Mouse (Mus musculus) spleen, postnatal 10 days (tissue): ENCODE results near the gene Muc15.

Source experiments
- DNase-seq, 2 experiments: peaks; one replicate each; pipeline ENCODE4 v3.0.0; 2021 to 2022; ENCODE audit warnings: low spot score in 2 of 2

The Muc15 gene

DNA sequence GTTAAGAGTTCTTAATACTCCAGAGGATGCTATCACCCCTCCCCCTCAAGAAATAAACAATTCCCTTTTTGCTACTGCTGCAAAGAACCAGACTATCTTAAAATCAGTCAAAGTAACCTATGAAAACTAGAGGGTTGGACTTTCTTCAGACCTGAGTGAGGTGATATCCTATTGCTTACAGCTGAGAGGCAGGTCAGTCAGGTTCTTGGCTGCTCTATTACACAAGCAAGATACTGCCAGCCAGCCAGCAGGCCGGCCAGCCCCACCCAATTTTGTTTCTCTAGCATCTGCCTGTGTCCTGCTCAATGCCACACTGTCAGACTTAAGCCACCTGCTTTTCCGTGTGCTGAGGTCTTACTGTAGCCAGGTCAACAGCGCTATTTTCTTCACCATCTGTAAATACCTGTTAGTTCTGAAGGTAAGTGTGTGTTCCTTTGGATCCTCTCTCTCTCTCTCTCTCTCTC lies at the start of gene Muc15:
Gene Muc15 (plus strand): TSS at position 51 of the 464 bp plus-strand sequence.
- no peak for DNase-seq

DNA sequence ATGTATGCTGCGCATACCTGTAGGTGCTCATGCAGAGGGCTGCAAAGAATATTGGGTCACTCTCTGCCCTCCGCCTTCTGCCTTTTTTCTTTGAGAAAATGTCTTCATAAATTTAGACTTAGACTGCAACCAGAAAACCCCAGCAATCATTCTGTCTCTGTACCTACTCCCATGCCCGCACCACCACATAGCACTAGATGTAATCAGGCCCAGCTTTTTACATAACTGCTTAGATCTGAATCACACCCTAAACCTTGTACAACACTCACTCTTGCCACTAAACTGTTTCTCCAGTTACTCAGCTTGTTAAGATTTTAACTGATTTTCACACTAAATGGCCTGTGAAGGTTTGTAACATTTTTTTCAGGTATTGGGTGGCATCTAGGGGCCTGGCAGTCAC lies 11.7 kb upstream of the Muc15 start:
- no peak for DNase-seq

- DNase-seq, result no peak
Observed at GRCm38 (mm10) chr2:110710055-110710720, 11.0 kb upstream of the Muc15 start.

DNA sequence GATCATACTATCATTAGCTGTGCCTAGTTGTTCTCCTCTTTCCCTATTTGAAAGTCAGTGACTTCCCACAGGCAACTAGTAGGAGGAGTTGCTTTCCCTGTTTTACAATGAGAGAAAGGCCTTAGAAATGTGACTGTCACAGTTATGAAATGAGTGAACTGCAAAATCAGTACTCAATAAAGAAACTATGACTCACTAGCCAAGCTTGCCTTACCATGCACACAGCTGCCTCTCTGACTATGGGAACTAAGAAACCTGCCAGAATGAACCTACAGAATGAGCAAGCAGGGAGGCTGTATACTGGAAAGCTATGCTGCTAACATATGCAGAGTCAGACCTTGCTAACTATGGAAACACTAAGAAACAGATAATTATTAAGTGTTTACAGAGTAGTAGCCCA lies 2.1 kb upstream of the Muc15 start:
- DNase-seq, result no peak

DNA sequence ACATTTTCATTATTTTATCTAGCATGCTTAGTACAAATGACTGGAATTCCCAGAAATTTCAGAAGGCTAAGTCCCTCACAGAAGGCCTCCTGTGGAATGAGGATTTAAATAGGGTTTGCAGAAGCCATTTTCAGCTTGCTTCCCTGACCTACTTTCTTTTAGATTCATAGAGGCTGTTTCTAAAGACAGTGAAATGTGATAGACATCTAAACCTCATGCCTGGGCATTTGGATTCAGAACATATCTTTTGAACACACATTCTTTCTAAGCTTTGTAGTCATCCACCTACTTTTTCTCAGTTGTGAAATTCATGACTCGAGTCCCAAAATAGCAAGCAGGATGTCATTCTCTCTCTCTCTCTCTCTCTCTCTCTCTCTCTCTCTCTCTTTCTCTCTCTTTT lies 1.1 kb downstream of the Muc15 start:
- no peak for DNase-seq

- no peak for DNase-seq
Observed at GRCm38 (mm10) chr2:110726106-110726505, 5.0 kb downstream of the Muc15 start.

- no peak for DNase-seq
Observed at GRCm38 (mm10) chr2:110737236-110737635, 16.1 kb downstream of the Muc15 start.

DNA sequence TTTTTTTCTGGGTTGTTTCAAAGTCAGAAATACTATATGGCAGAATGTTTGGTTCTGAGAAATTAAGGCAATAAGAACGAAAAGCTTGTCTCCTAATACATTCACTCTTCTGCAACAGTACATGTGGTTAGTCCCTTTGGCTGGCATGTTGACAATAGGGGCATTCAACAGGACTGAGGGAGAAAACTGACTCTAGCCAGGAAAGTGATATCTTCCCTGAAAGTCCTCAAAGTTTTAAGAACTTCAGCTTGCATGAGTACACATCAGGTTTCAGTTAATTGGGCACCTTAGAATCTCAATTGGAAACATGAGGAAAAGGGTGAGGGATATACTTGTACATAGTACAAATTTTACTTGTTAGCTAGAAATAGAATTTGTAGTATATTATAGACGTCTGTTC lies 16.8 kb downstream of the Muc15 start:
- DNase-seq, result no peak

DNA sequence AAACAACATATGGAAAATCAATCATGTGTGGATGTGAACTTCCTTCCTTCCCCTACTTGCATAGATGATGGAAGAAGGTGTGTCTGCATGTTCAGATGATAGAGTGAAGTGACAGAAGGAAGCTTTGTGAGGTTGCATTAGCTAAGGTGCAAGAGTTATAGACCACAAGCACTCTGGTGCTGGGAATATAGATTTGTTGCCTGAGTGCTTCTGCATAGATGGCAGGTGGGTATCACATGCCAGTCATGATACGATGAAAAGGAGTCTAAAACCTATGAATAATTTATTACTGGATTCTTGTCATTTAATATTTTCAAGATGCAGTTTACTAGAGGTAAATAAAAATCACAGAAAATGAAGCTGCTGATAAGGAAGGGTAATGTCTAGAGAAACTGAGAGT lies 18.6 kb downstream of the Muc15 start:
- no peak for DNase-seq

DNA sequence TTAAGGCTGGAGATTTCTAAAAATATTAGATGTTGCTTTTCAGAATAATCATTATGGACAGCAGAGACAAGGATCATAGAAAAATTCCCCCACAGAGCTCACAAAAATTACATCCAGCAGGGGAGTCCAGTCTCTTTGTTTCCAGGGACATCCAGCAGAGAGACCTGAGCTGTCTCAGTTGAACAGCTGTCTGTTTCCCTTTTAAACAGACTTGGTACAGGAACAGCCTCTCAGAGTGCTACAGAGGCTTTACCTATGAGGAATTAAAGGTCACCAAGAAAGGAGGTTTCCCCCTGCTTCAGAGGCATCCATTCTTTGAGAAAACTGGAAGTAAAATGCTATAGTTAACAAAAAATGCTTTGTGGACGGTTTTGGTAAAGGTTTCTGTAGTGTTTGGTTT lies 19.4 kb downstream of the Muc15 start:
- no peak for DNase-seq

- no peak for DNase-seq
Observed at GRCm38 (mm10) chr2:110757556-110757955, 36.4 kb downstream of the Muc15 start.

- DNase-seq, result no peak
Observed at GRCm38 (mm10) chr2:110759434-110759833, 38.3 kb downstream of the Muc15 start.

DNA sequence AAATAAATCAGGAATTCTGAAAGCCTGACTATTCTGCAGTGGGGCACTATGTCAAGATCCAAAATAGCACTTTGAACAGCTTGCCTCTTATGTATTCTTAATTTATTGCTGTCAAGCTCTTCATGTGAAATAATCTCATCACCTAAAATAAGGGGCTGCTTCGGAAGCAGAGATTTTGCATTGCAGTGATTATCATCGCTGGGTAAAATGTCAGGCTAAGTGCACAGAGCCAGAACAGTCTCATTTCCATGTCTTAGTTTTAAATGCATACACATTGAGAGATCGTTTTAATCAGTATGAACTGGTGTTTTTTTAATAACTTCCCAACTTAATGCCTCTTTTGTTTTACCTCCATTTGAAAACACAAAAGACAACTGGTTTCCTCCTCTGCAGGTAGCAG lies 66.3 kb downstream of the Muc15 start:
- no peak for DNase-seq
